Mouse (Mus musculus) liver, embryonic 11.5 days (tissue): ENCODE data around the gene Itga7. TPM values are rescaled to one million over a fixed set of nuclear protein-coding genes. Genes with fewer than 3 reads are reported as not detected.
"Not testable (repeated sequence)": the region's sequence is repeated elsewhere in the genome, so short reads cannot be mapped to it uniquely, and the experiment has no call there.

Experiments used
- ATAC-seq: fragments of 200-750 bp; cut with Nextera tagmentation; replicated peaks from 2 replicates; pipeline ENCODE4 v1.8.0; 2017; ENCODE audit warnings: moderate number of reproducible peaks, mild to moderate bottlenecking, moderate TSS enrichment, moderate library complexity; ENCODE audit not compliant: low FRiP score
- DNase-seq: peaks from one replicate; pipeline ENCODE4 v3.0.0-alpha.2; 2017; ENCODE audit warnings: low spot score
- H3K27ac ChIP-seq: fragments of 300-500 bp; sonication (generic); 2 replicates; pipeline ENCODE4 v1.5.1; 2014; ENCODE audit warnings: mild to moderate bottlenecking, low read depth, low read length, control low read depth
- H3K27me3 ChIP-seq: fragments of 300-500 bp; sonication (generic); replicated peaks from 2 replicates; pipeline ENCODE4 v1.6.1; 2014; ENCODE audit warnings: low read length, mixed read lengths; ENCODE audit not compliant: control insufficient read depth, insufficient read depth
- H3K36me3 ChIP-seq: fragments of 300-500 bp; sonication (generic); 2 replicates; pipeline ENCODE4 v1.6.1; 2014; ENCODE audit warnings: mild to moderate bottlenecking, low read length, moderate library complexity, mixed read lengths; ENCODE audit not compliant: control insufficient read depth, insufficient read depth
- H3K4me1 ChIP-seq: fragments of 300-500 bp; sonication (generic); replicated peaks from 2 replicates; pipeline ENCODE4 v1.6.1; 2014; ENCODE audit warnings: low read length, mixed read lengths; ENCODE audit not compliant: control insufficient read depth, insufficient read depth
- H3K4me2 ChIP-seq: fragments of 300-500 bp; sonication (generic); 2 replicates; pipeline ENCODE4 v1.6.1; 2014; ENCODE audit warnings: mild to moderate bottlenecking, control low read depth, moderate library complexity
- H3K4me3 ChIP-seq: fragments of 300-500 bp; sonication (generic); 2 replicates; pipeline ENCODE4 v1.5.1; 2014; ENCODE audit warnings: low read depth, low read length, control low read depth
- H3K9ac ChIP-seq: fragments of 300-500 bp; sonication (generic); 2 replicates; pipeline ENCODE4 v1.6.1; 2014; ENCODE audit warnings: low read depth, low read length, control low read depth
- H3K9me3 ChIP-seq: fragments of 300-500 bp; sonication (generic); 2 replicates; pipeline ENCODE4 v1.6.1; 2016; ENCODE audit warnings: low read length, inconsistent platforms, mixed read lengths; ENCODE audit not compliant: control insufficient read depth
- whole genome bisulfite sequencing: fragments of 180-500 bp; shearing (Covaris S2); extraction: QIAGEN DNeasy Blood & Tissue Kit; methylation state at CpG from one replicate; pipeline ENCODE4 v1.1.7; 2014; 5-methylcytosine and 5-hydroxymethylcytosine counted together
- polyA plus RNA-seq: library from polyadenylated mRNA; unstranded; fragments of >200 nt; fragmentation: Nextera tagmentation; extraction: Ambion mirVana; gene quantifications from 2 replicates; pipeline ENCODE4 v1.2.1, GENCODE M21; 2014

Itga7 gene
- polyA plus RNA-seq, 1 experiment from 2014 or later = 0.14 TPM

DNA sequence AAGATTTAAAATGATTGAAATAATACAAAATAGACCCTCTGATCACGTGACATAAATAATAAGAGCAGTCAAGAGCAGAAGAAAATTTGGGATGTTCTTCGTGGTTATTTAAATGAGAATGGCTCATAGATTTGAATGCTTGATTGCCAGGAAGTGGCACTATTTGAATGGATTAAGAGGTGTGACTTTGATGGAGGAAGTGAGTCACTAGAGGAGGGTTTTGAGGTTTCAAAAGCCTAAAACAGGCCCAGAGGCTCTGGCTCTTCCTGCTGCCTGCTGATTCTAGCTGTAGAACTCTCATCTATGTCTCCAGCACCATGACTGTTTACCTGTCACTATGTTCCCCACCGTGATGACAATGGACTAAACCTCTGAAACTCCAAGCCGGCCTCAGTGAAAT is 39.2 kb downstream of the Itga7 start:
- H3K27me3 ChIP-seq = no peaks in the 10 kb centered on the region; the same call in 1 of the 2 replicates
- H3K27ac ChIP-seq = no peak overlapping the region
- H3K4me1 ChIP-seq = no peaks in the 10 kb centered on the region
- H3K4me2 ChIP-seq = no peak overlapping the region
- no peak overlapping the region for H3K4me3 ChIP-seq
- WGBS = 67% methylated on average over 4 of the region's 4 CpGs
- no peaks in the 10 kb centered on the region for H3K36me3 ChIP-seq
- H3K9ac ChIP-seq = no peak overlapping the region
- peak; percentile 9 for DNase-seq
- no peak for ATAC-seq
- no peaks in the 10 kb centered on the region for H3K9me3 ChIP-seq

DNA sequence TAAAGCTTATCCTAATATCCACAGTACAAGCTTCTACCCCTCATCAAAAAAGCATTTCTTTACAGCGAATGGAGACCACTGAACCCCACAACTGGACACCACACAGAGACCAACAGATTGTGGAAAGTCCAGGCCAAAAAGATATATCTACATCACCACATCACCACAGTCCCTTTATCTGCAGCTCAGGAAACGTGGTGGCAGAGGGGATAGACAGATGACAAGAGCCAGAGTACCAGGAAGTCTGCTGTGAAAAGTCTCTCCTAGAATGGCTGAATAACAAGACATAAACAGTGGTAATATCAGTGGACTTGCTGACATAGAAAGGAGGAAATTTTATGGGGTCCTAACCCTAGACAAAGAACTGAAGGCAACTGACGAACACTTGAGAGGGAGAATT is 42.8 kb downstream of the Itga7 start:
- H3K27me3 ChIP-seq = no peaks in the 10 kb centered on the region; the same call in 1 of the 2 replicates
- no peak overlapping the region for H3K27ac ChIP-seq
- H3K4me2 ChIP-seq = no peak overlapping the region
- H3K4me3 ChIP-seq = no peak overlapping the region
- no peak for ATAC-seq
- H3K9me3 ChIP-seq = no peaks in the 10 kb centered on the region
- no peak for DNase-seq
- no peak overlapping the region for H3K9ac ChIP-seq
- H3K4me1 ChIP-seq = no peaks in the 10 kb centered on the region
- no peaks in the 10 kb centered on the region for H3K36me3 ChIP-seq
- 34% methylated on average over 3 of the region's 3 CpGs for WGBS

DNA sequence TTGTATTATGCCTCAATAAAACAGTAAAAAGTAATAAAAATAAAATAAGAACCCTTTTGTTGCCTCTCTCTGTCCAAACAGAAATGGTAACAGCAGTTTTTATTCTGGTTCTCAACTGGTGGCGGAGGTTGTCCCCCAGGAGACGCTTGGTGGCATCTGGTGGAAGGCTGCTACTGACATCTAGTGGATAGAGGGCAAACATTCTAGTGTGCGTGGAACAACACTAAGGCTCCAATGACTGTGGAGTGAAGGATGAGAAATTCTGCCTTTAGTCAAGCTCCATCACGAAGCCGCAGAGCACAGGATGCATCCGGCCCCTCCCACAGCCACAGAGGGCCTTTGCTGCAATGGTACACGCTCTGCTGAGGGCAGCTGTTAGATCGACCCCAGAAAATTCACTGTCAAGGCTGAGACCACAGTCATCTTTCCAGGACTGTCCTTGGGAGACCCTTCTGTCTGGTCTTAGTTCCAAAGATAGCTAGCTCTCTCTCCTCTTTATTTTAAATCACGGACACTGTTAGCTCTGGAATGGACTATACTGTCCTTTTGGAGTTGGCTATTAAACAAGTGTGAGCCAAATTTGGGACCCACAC is 44.0 kb downstream of the Itga7 start:
- Histone ChIP-seq H3K9ac (no peak overlapping the region), H3K4me3 (no peak overlapping the region), H3K36me3 (no peaks in the 10 kb centered on the region), H3K9me3 (no peaks in the 10 kb centered on the region), H3K27me3 (no peaks in the 10 kb centered on the region; the same call in 1 of the 2 replicates), H3K27ac (no peak overlapping the region), H3K4me2 (no peak overlapping the region), H3K4me1 (no peaks in the 10 kb centered on the region)
- 24% methylated on average over 9 of the region's 9 CpGs for WGBS
- DNase-seq (no peak), ATAC-seq (peak; percentile 57; the same call in 1 of the 2 replicates)

DNA sequence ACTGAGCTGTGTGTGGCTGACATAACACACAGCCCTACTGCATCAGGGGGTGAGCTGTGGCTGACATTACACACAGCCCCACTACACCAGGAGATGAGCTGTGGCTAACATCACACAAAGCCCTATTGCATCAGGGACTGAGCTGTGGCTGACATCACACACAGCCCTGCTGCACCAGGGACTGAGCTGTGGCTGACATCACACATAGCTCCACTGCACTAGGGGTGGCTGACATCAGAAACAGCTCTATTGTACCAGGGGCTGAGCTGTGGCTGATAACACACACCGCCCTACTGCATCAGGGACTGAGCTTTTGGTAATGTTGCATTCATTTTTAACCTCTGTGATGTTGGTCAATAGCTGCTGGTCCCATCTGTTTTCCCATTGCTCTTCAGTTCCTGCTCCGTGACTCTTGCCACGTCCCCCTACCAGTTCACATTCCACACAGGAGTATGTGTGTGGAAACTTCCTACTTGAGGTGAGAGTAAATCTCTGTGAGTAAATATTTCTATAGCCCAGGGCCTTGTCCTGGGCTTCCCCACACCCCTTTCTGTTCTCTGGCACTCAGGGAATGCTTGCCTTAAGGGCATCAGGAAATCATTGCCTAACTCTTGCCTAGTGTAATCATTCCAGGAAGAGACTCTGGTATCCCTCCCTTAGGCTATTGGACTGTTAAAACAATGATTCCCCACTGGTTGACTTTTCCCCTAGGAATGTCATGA is 47.2 kb downstream of the Itga7 start:
- WGBS = 67% methylated on average over 3 of the region's 3 CpGs
- H3K27me3 ChIP-seq = no peaks in the 10 kb centered on the region; the same call in 1 of the 2 replicates
- no peaks in the 10 kb centered on the region for H3K4me1 ChIP-seq
- no peak overlapping the region for H3K27ac ChIP-seq
- DNase-seq (no peak), ATAC-seq (no peak)
- H3K9ac ChIP-seq = no peak overlapping the region
- no peak overlapping the region for H3K4me2 ChIP-seq
- no peak overlapping the region for H3K4me3 ChIP-seq
- H3K9me3 ChIP-seq = no peaks in the 10 kb centered on the region
- no peaks in the 10 kb centered on the region for H3K36me3 ChIP-seq

DNA sequence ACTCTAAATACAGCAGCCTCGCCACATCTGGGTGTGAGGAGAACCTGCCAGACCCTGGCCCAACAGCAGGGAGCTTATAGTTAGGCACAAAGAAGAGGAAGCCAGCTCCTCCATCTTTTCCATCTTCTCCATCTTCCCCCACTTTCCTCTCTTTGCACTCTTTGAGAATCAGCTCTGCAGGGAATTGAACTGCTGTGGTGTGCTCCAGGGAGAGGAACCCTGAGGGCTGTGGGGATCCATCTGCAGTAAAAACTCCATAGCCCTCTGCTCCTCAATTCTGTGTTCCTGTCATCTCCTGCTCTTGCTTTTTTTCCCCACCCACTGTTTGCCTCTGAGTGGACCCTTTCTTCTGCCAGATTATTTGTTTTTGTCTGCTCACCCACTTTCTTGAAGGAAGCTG is 55.5 kb downstream of the Itga7 start, which contains the start of gene Olfr9:
Olfr9 (plus strand) TSS at position 301 of the 400 bp plus-strand sequence.
- not testable (repeated sequence) for H3K9me3 ChIP-seq, H3K4me2 ChIP-seq, H3K4me1 ChIP-seq, H3K36me3 ChIP-seq, H3K27me3 ChIP-seq, H3K27ac ChIP-seq, H3K4me3 ChIP-seq, ATAC-seq, H3K9ac ChIP-seq
- 38% methylated on average over 1 of the region's 1 CpGs for WGBS
- DNase-seq = peak; percentile 21

DNA sequence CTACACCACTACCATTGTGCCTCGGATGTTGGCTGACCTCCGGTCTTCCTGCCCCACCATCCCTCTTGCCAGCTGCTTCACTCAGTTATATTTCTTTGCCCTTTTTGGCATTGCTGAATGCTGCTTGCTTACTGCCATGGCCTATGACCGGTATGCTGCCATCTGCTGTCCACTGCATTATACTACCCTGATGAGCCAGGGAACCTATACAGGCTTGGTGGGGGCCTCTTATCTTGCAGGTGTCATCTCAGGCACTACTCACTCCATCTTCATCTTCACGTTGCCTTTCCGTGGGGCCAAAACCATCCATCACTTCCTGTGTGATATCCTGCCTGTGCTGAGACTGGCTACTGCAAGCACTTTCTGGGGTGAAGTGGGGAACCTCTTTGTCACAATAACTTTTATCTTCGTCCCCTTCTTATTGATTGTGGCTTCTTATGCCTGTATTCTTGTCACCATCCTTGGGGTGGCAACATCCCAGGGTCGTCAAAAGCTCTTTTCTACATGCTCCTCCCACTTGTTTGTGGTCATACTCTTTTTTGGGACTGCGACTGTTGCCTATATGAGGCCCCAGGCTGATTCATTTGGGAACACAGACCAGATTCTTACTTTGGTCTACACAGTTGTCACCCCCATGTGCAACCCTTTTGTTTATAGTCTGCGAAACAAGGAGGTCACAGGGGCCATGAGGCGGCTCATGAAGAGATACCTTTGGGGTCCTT is 56.7 kb downstream of the Itga7 start:
- H3K9me3 ChIP-seq, H3K9ac ChIP-seq, H3K4me1 ChIP-seq, H3K4me2 ChIP-seq, H3K27ac ChIP-seq, H3K4me3 ChIP-seq, ATAC-seq, H3K36me3 ChIP-seq, DNase-seq, H3K27me3 ChIP-seq: not testable (repeated sequence)
- WGBS = 60% methylated on average over 5 of the region's 10 CpGs

DNA sequence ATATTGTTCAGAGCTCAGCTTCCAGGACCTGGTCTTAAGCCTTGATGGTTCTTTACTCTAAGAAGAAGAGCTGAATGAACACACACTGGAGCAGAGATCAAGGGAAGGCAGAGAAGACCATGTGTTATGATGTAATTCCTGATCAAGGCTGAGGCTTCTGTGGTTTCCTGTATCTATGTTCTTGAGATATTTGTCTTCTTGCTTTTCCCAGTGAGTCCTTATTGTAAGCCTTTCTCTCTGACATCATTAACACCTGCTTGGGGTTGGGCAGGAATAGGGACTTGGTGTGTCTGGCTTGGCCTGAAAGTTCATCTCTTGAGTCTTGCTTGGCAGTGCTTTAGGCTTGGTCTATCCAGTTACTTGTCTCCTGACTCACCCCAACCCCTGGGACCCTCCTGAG is 57.4 kb downstream of the Itga7 start:
- Histone ChIP-seq H3K27ac (no peak overlapping the region), H3K4me2 (no peak overlapping the region), H3K4me3 (no peak overlapping the region), H3K4me1 (no peaks in the 10 kb centered on the region), H3K9ac (no peak overlapping the region), H3K36me3 (no peaks in the 10 kb centered on the region), H3K27me3 (no peaks in the 10 kb centered on the region), H3K9me3 (no peaks in the 10 kb centered on the region)
- ATAC-seq = no peak
- DNase-seq = no peak

DNA sequence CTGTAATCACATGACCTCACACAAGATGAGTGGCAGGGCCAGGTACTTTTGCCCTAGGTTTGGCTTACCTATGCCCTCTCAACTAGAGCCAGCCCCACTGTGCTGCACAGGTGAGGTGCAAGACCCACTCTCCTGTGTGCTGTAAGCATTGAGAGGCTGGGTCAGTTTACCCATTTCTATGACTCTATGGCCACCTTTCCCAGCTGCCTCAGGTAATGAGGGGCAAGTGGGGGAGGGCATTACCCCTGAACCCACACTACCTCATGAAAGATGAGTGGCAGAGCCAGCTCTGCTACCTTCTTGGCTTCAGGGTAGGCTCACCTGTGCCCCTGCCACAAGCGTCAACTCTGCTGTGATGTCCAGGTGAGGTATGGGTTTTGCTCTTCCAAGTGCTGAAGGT is 62.2 kb downstream of the Itga7 start:
- Histone ChIP-seq H3K4me3 (no peak overlapping the region), H3K27me3 (no peaks in the 10 kb centered on the region), H3K9ac (no peak overlapping the region), H3K4me2 (no peak overlapping the region), H3K36me3 (no peaks in the 10 kb centered on the region), H3K9me3 (no peaks in the 10 kb centered on the region), H3K27ac (no peak overlapping the region), H3K4me1 (no peaks in the 10 kb centered on the region)
- no peak for DNase-seq
- no peak; the same call in 1 of the 2 replicates for ATAC-seq
- WGBS = 90% methylated on average over 1 of the region's 1 CpGs
